Mouse (Mus musculus) thymus, adult 2 months (tissue): Measurements from ENCODE around the gene Ccng1.

Experiments
- CTCF ChIP-seq: fragments of 200-500 bp; IDR thresholded peaks from 2 replicates; pipeline ENCODE4 v1.5.1; 2012; ENCODE audit warnings: mild to moderate bottlenecking, control low read depth, low read length, moderate library complexity, borderline replicate concordance; ENCODE audit not compliant: control insufficient read depth, poor library complexity, insufficient read depth; ENCODE audit errors: extremely low read depth
- POLR2A ChIP-seq: fragments of 200-500 bp; IDR thresholded peaks from 2 replicates; pipeline ENCODE4 v1.6.1; 2012; ENCODE audit warnings: mild to moderate bottlenecking, low read length, control low read depth, moderate library complexity; ENCODE audit not compliant: control insufficient read depth, poor library complexity, insufficient read depth; ENCODE audit errors: extremely low read depth

DNA sequence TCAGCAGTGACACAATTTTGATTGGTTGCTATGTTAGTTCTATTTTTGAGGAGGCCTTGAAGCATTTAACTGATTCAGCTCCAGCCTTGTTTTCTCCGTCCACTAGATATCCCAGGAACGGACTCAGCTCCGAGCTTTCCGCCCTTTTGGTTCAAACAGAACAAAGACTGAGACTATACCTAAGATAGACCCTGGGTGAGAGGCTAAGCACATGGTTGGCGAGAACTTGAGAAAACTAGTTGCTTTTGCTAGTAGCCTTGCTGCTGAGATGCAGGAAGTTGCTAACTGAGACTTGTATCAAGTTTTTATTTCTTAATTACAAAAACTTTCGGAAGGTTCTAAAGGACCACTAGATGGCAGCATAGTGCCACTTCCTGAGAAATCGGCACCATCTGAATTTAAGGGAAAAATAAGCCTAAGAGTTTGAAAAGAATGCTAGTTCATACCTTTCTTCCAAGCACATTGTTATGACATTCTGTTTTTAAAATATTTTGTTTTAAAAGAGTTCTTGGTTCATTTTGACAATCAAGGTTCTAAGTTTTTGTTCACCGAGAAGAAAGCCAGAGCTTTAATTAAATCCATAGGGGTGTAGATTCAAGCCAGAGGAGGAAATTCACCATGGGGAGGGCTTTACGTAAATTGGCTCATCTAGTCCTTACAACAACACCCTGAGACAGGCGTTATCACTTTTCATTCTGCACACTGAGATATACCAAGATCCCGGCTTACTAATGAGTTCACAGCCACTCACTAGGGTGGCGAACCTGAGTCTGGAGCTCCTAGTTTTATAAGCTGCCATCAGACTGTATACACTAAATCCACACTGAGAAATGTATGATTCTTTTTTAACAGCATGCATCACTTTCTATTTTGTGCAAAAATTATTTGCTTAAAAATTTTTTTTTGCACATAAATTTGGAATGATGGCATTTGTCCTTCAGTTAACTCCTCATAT, 20.5 kb upstream of the Ccng1 start:
- TF ChIP-seq CTCF: no peak
- no peak for TF ChIP-seq POLR2A
